Mouse (Mus musculus): ENCODE measurements around the gene Gprc5a.

- TF ChIP-seq POLR2A (IDR thresholded peaks at IDR 0.05; ENCODE audit: borderline replicate concordance, control insufficient read depth, low read depth, low read length) (no peak), CTCF (IDR thresholded peaks at IDR 0.05; ENCODE audit: control insufficient read depth, insufficient read depth, low read length) (no peak)
These were observed 25.1 kb upstream of the Gprc5a start for GRCm38 (mm10) chr6:135040275-135040871.
